Mouse (Mus musculus): ENCODE measurements around the gene Akap13. TPM values are rescaled to one million over a fixed set of nuclear protein-coding genes. Genes with fewer than 3 reads are reported as not detected.

The Akap13 gene
- total and polyA plus RNA-seq, 3 experiments, result 16.8 to 72.0 (median 64.1) TPM

- H3K36me3 ChIP-seq (ENCODE audit: control insufficient read depth, insufficient read depth, low read length), result peaks cover 37% of the 10 kb centered on the region
- peaks cover 2% of the 10 kb centered on the region; the same call in 1 of the 2 replicates for H3K79me2 ChIP-seq (replicated peaks; ENCODE audit: control insufficient read depth, insufficient read depth, low read length)
- peak in 1 of 2 experiments; percentile 54 for DNase-seq
- intact Hi-C loops (cut with DNase I), result no loop called here
- H3K27me3 ChIP-seq (ENCODE audit: control insufficient read depth, insufficient read depth, low read length), result no peaks in the 10 kb centered on the region
- H3K9ac ChIP-seq (ENCODE audit: low read depth, low read length), result peak overlapping the region; percentile 48; the same call in 1 of the 2 replicates
- TF ChIP-seq CTCF (IDR thresholded peaks at IDR 0.05) (no peak), EP300 (IDR thresholded peaks at IDR 0.05; ENCODE audit: insufficient read depth, low read depth, low read length) (no peak)
- peaks cover 16% of the 10 kb centered on the region for H3K4me1 ChIP-seq (ENCODE audit: control insufficient read depth, insufficient read depth, low read length)
- 24% methylated on average over 6 of the region's 6 CpGs for WGBS
- 0 out of 2 replicates have a peak overlapping the region, but pooled peaks have one; percentile 7 for H3K4me3 ChIP-seq
- peak overlapping the region; percentile 57 for H3K27ac ChIP-seq
Measured at GRCm38 (mm10) chr7:75669416-75669815, 214.1 kb downstream of the Akap13 start.

GRCm38 (mm10) chr7:75679631-75680030 is 224.3 kb downstream of the Akap13 start:
- no peak overlapping the region for H3K4me3 ChIP-seq
- peaks cover 2% of the 10 kb centered on the region; the same call in 1 of the 2 replicates for H3K79me2 ChIP-seq (replicated peaks; ENCODE audit: control insufficient read depth, insufficient read depth, low read length)
- peaks cover 23% of the 10 kb centered on the region for H3K36me3 ChIP-seq (ENCODE audit: control insufficient read depth, insufficient read depth, low read length)
- no peak overlapping the region for H3K9ac ChIP-seq (ENCODE audit: low read depth, low read length)
- no peak overlapping the region for H3K27ac ChIP-seq
- DNase-seq, result no peak
- intact Hi-C loops (cut with DNase I), result loop anchor here (5.0 kb wide), 2 partner anchors 37 to 38 kb away; no protein-coding TSS in a partner anchor
- no peak for TF ChIP-seq EP300 (IDR thresholded peaks at IDR 0.05; ENCODE audit: insufficient read depth, low read depth, low read length)
- no peak for TF ChIP-seq CTCF (IDR thresholded peaks at IDR 0.05)
- TF ChIP-seq POLR2A (IDR thresholded peaks at IDR 0.05; ENCODE audit: insufficient read depth, low read depth, low read length), result no peak
- no peaks in the 10 kb centered on the region for H3K27me3 ChIP-seq (ENCODE audit: control insufficient read depth, insufficient read depth, low read length)
- H3K4me1 ChIP-seq (ENCODE audit: control insufficient read depth, insufficient read depth, low read length), result peaks cover 6% of the 10 kb centered on the region
- 85% methylated on average over 9 of the region's 9 CpGs for WGBS

- H3K9ac ChIP-seq (ENCODE audit: low read depth, low read length), result no peak overlapping the region
- intact Hi-C loops (cut with DNase I), result loop anchor here (5.0 kb wide), 2 partner anchors 34 to 41 kb away; no protein-coding TSS in a partner anchor
- 44% methylated on average over 1 of the region's 1 CpGs for WGBS
- H3K79me2 ChIP-seq (replicated peaks; ENCODE audit: control insufficient read depth, insufficient read depth, low read length), result peaks cover 2% of the 10 kb centered on the region; the same call in 1 of the 2 replicates
- peak overlapping the region; percentile 29; the same call in 1 of the 2 replicates for H3K27ac ChIP-seq
- TF ChIP-seq EP300 (IDR thresholded peaks at IDR 0.05; ENCODE audit: insufficient read depth, low read depth, low read length) (no peak), POLR2A (IDR thresholded peaks at IDR 0.05; ENCODE audit: insufficient read depth, low read depth, low read length) (no peak), CTCF (IDR thresholded peaks at IDR 0.05) (peak; percentile 21)
- no peaks in the 10 kb centered on the region for H3K27me3 ChIP-seq (ENCODE audit: control insufficient read depth, insufficient read depth, low read length)
- H3K4me1 ChIP-seq (ENCODE audit: control insufficient read depth, insufficient read depth, low read length), result peaks cover 6% of the 10 kb centered on the region
- H3K36me3 ChIP-seq (ENCODE audit: control insufficient read depth, insufficient read depth, low read length), result peaks cover 28% of the 10 kb centered on the region
- DNase-seq, result peak in 1 of 2 experiments; percentile 38
- H3K4me3 ChIP-seq, result no peak overlapping the region
Measured at GRCm38 (mm10) chr7:75682901-75683300, 227.6 kb downstream of the Akap13 start.

- Histone ChIP-seq H3K27me3 (ENCODE audit: control insufficient read depth, insufficient read depth, low read length) (no peaks in the 10 kb centered on the region), H3K4me1 (ENCODE audit: control insufficient read depth, insufficient read depth, low read length) (peaks cover 6% of the 10 kb centered on the region), H3K27ac (no peak overlapping the region; the same call in 1 of the 2 replicates), H3K4me3 (no peak overlapping the region), H3K9ac (ENCODE audit: low read depth, low read length) (no peak overlapping the region), H3K36me3 (ENCODE audit: control insufficient read depth, insufficient read depth, low read length) (peaks cover 24% of the 10 kb centered on the region), H3K79me2 (replicated peaks; ENCODE audit: control insufficient read depth, insufficient read depth, low read length) (peaks cover 2% of the 10 kb centered on the region; the same call in 1 of the 2 replicates)
- 85% methylated on average over 6 of the region's 6 CpGs for WGBS
- no peak for DNase-seq
- TF ChIP-seq EP300 (IDR thresholded peaks at IDR 0.05; ENCODE audit: insufficient read depth, low read depth, low read length) (no peak), CTCF (IDR thresholded peaks at IDR 0.05) (no peak), POLR2A (IDR thresholded peaks at IDR 0.05; ENCODE audit: insufficient read depth, low read depth, low read length) (no peak)
- intact Hi-C loops (cut with DNase I), result loop anchor here (5.0 kb wide), 2 partner anchors 34 to 41 kb away; no protein-coding TSS in a partner anchor
Measured at GRCm38 (mm10) chr7:75683410-75683809, 228.1 kb downstream of the Akap13 start.

GRCm38 (mm10) chr7:75684976-75685375 is 229.6 kb downstream of the Akap13 start:
- no peak overlapping the region for H3K4me3 ChIP-seq
- intact Hi-C loops (cut with DNase I), result loop anchor here (5.0 kb wide), 2 partner anchors 32 to 43 kb away; no protein-coding TSS in a partner anchor
- H3K27ac ChIP-seq, result no peak overlapping the region
- 40% methylated on average over 3 of the region's 3 CpGs for whole genome bisulfite sequencing
- H3K79me2 ChIP-seq (replicated peaks; ENCODE audit: control insufficient read depth, insufficient read depth, low read length), result no peaks in the 10 kb centered on the region; the same call in 1 of the 2 replicates
- H3K9ac ChIP-seq (ENCODE audit: low read depth, low read length), result no peak overlapping the region
- no peak for TF ChIP-seq EP300 (IDR thresholded peaks at IDR 0.05; ENCODE audit: insufficient read depth, low read depth, low read length)
- TF ChIP-seq POLR2A (IDR thresholded peaks at IDR 0.05; ENCODE audit: insufficient read depth, low read depth, low read length), result no peak
- no peak for TF ChIP-seq CTCF (IDR thresholded peaks at IDR 0.05)
- H3K36me3 ChIP-seq (ENCODE audit: control insufficient read depth, insufficient read depth, low read length), result peaks cover 20% of the 10 kb centered on the region
- no peaks in the 10 kb centered on the region for H3K27me3 ChIP-seq (ENCODE audit: control insufficient read depth, insufficient read depth, low read length)
- H3K4me1 ChIP-seq (ENCODE audit: control insufficient read depth, insufficient read depth, low read length), result peaks cover 6% of the 10 kb centered on the region
- DNase-seq, result no peak

All from heart, adult 2 months (tissue).